Mouse (Mus musculus): ENCODE data around the gene Uqcc3. TPM values are rescaled to one million over a fixed set of nuclear protein-coding genes. Genes with fewer than 3 reads are reported as not detected.

The Uqcc3 gene
- total and polyA plus RNA-seq, 2 experiments from 2014 or later: 21.1 to 64.9 TPM

DNA sequence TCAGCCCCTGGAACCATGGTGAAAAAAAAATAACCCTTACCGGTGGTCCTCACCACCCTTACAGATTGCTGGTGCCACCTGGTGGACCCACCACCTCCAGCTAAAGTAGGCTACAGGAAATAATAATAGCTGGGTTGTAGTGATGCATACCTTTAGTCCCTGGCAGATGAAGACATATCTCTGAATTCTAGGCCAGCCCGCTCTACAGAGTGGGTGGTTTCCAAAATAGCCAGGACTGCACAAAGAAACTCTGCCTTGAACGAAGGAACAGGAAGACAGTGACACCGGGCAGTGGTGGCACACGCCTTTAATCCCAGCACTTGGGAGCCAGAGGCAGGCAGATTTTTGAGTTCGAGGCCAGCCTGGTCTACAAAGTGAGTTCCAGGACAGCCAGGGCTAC lies 16.5 kb downstream of the Uqcc3 start:
- WGBS: 86% methylated on average over 6 of the region's 6 CpGs
- H3K36me3 ChIP-seq (ENCODE audit: insufficient read depth, low read length): no peaks in the 10 kb centered on the region
- no peak; the same call in 1 of the 2 replicates for TF ChIP-seq CTCF (IDR thresholded peaks at IDR 0.05; ENCODE audit: low read depth)
- no peak overlapping the region for H3K9ac ChIP-seq (replicated peaks; ENCODE audit: low read length)
- DNase-seq (ENCODE audit: low spot score): no peak
- ATAC-seq: no peak
- no peaks in the 10 kb centered on the region for H3K9me3 ChIP-seq (ENCODE audit: low read length)
- no peak overlapping the region for H3K4me3 ChIP-seq (ENCODE audit: low read length)
- no peaks in the 10 kb centered on the region for H3K27me3 ChIP-seq (ENCODE audit: insufficient read depth, low read length)
- H3K27ac ChIP-seq: no peak overlapping the region
- no peak overlapping the region for H3K4me2 ChIP-seq (ENCODE audit: low read depth, low read length)
- H3K4me1 ChIP-seq (ENCODE audit: insufficient read depth, low read length): no peaks in the 10 kb centered on the region

DNA sequence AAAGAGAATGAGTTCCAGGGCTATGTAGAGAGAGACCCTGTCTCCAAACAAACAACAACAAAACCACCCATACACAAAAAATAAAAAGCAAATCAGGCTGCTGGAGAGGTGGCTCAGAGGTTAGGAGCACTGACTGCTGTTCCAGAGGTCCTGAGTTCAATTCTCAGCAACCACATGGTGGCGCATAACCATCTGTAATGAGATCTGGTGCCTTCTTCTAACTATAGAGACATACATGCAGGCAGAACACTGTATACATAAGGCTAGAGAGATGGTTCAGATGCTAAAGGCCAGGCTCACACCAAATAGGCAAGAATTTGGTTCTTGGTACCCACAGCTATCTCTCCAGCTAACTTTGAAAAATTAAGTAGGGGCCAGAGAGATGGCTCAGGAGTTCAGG lies 21.7 kb downstream of the Uqcc3 start:
- no peak for ATAC-seq
- H3K27ac ChIP-seq: no peak overlapping the region
- no peak overlapping the region for H3K4me2 ChIP-seq (ENCODE audit: low read depth, low read length)

DNA sequence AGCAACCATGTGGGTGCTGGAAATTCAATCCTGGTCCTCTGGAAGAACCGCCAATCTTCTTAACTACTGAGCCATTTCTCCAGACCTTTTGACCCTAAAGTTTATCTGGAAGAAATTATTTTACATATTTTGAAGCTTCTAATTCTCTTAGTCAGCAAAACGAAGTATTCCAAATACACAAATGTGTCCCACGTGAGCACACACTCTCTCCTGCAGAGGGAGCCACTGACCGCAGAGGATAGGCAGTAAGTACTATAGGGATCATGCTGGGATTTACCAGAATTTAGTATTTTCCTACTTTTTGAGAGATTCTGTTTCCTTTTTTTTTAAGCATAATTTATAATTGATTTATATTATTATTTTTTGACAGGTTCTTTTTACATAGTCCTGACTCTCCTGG lies 23.0 kb downstream of the Uqcc3 start:
- H3K9me3 ChIP-seq (ENCODE audit: low read length): no peaks in the 10 kb centered on the region
- H3K9ac ChIP-seq (replicated peaks; ENCODE audit: low read length): no peak overlapping the region
- no peak overlapping the region for H3K4me2 ChIP-seq (ENCODE audit: low read depth, low read length)
- ATAC-seq: no peak
- no peaks in the 10 kb centered on the region for H3K36me3 ChIP-seq (ENCODE audit: insufficient read depth, low read length)
- no peaks in the 10 kb centered on the region for H3K27me3 ChIP-seq (ENCODE audit: insufficient read depth, low read length)
- DNase-seq (ENCODE audit: low spot score): peak; percentile 65
- no peak overlapping the region for H3K27ac ChIP-seq
- TF ChIP-seq CTCF (IDR thresholded peaks at IDR 0.05; ENCODE audit: low read depth): peak; percentile 64
- 41% methylated on average over 4 of the region's 4 CpGs for WGBS
- no peaks in the 10 kb centered on the region for H3K4me1 ChIP-seq (ENCODE audit: insufficient read depth, low read length)
- no peak overlapping the region for H3K4me3 ChIP-seq (ENCODE audit: low read length)

More for the DNA sequence above, 21.7 kb downstream of the Uqcc3 start:
- Histone ChIP-seq H3K36me3 (ENCODE audit: insufficient read depth, low read length) (no peaks in the 10 kb centered on the region), H3K9me3 (ENCODE audit: low read length) (no peaks in the 10 kb centered on the region), H3K4me3 (ENCODE audit: low read length) (no peak overlapping the region), H3K4me1 (ENCODE audit: insufficient read depth, low read length) (no peaks in the 10 kb centered on the region), H3K9ac (replicated peaks; ENCODE audit: low read length) (no peak overlapping the region), H3K27me3 (ENCODE audit: insufficient read depth, low read length) (no peaks in the 10 kb centered on the region)
- peak; percentile 52 for TF ChIP-seq CTCF (IDR thresholded peaks at IDR 0.05; ENCODE audit: low read depth)
- peak; percentile 27 for DNase-seq (ENCODE audit: low spot score)
- WGBS: 17% methylated on average over 1 of the region's 1 CpGs

DNA sequence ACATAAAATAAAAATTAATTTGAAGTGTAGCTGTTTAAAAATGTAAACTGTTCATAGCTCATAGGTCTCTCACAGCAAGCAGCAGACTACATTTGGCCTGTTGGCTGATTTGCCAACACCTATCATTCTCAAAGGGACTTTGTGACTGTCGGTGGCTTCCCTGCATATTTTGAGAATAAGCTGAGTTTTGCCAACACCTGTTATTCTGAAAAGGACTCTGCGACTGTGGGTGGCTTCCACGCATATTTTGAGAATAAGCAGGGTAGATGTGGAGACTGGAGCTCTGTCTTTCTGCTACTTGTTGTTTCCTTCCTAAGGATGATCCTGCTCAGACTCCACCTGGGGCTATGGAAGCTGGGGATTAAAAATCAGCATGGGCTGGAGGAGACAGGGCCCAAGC lies 27.6 kb downstream of the Uqcc3 start:
- DNase-seq (ENCODE audit: low spot score) (no peak), ATAC-seq (no peak)
- WGBS: 77% methylated on average over 3 of the region's 3 CpGs
- no peak overlapping the region for H3K27ac ChIP-seq
- no peak for TF ChIP-seq CTCF (IDR thresholded peaks at IDR 0.05; ENCODE audit: low read depth)
- H3K9me3 ChIP-seq (ENCODE audit: low read length): no peaks in the 10 kb centered on the region
- no peaks in the 10 kb centered on the region for H3K27me3 ChIP-seq (ENCODE audit: insufficient read depth, low read length)
- H3K4me2 ChIP-seq (ENCODE audit: low read depth, low read length): no peak overlapping the region
- no peak overlapping the region for H3K4me3 ChIP-seq (ENCODE audit: low read length)
- H3K4me1 ChIP-seq (ENCODE audit: insufficient read depth, low read length): no peaks in the 10 kb centered on the region
- no peak overlapping the region for H3K9ac ChIP-seq (replicated peaks; ENCODE audit: low read length)
- H3K36me3 ChIP-seq (ENCODE audit: insufficient read depth, low read length): peaks cover 9% of the 10 kb centered on the region; the same call in 1 of the 2 replicates

DNA sequence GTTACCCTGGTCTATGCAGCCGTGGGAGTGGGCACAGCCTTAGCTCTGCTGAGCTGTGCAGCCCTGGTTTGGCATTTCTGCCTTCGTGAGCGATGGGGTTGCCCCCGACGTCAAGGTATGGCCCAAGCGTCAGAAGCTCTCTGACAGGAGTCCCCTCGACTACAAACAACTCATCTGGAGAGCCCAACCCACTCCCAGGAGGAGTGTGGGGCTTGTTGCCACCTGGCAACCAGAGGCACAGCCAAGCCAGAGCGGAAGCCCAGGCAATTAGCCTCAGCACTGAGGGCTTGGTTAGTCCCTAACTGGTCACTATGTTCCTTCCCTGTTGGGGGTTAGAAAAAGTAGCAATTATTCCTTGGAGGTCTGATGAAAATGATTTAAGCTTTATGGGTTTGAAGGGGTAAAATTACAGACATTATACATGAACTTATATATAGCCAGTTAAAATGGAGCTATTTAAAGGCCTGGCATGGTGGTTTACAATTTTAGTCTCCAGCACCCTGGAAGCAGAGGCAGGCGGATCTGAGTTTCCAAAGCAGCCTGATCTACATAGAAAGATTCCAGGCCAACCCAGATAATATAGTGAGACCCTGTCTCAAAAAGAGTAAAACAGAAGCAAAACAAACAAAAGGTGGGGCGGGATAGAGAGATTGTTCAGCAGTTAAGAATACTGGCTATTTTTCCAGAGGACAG lies 28.3 kb downstream of the Uqcc3 start:
- Histone ChIP-seq H3K4me1 (ENCODE audit: insufficient read depth, low read length) (no peaks in the 10 kb centered on the region), H3K27me3 (ENCODE audit: insufficient read depth, low read length) (no peaks in the 10 kb centered on the region), H3K27ac (no peak overlapping the region), H3K9me3 (ENCODE audit: low read length) (no peaks in the 10 kb centered on the region), H3K4me3 (ENCODE audit: low read length) (no peak overlapping the region), H3K4me2 (ENCODE audit: low read depth, low read length) (no peak overlapping the region), H3K36me3 (ENCODE audit: insufficient read depth, low read length) (peaks cover 13% of the 10 kb centered on the region; the same call in 1 of the 2 replicates), H3K9ac (replicated peaks; ENCODE audit: low read length) (no peak overlapping the region)
- DNase-seq (ENCODE audit: low spot score) (no peak), ATAC-seq (no peak)
- no peak for TF ChIP-seq CTCF (IDR thresholded peaks at IDR 0.05; ENCODE audit: low read depth)
- 66% methylated on average over 10 of the region's 10 CpGs for WGBS

DNA sequence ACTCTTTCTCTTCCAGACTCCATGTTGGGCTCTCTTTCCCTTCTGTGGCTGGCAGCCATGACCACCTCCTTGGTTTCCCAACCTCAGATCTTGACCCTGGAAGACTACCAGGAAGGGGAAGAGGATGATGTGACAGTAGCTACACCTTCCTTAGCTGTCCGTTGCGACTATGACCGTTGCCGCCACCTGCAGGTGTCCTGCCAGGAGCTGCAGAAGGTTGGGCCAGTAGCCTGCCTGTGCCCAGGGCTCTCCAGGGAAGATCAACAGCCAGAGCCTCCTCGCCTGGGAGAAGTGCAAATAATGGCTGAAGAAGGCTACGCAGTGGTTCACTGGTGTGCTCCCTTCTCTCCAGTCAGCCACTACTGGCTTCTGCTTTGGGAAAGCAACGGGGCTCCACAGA lies 29.1 kb downstream of the Uqcc3 start:
- Histone ChIP-seq H3K4me1 (ENCODE audit: insufficient read depth, low read length) (no peaks in the 10 kb centered on the region), H3K4me3 (ENCODE audit: low read length) (no peak overlapping the region), H3K9me3 (ENCODE audit: low read length) (no peaks in the 10 kb centered on the region), H3K27me3 (ENCODE audit: insufficient read depth, low read length) (no peaks in the 10 kb centered on the region), H3K36me3 (ENCODE audit: insufficient read depth, low read length) (peaks cover 20% of the 10 kb centered on the region), H3K27ac (no peak overlapping the region), H3K4me2 (ENCODE audit: low read depth, low read length) (no peak overlapping the region), H3K9ac (replicated peaks; ENCODE audit: low read length) (no peak overlapping the region)
- no peak for ATAC-seq
- no peak for DNase-seq (ENCODE audit: low spot score)
- 51% methylated on average over 7 of the region's 7 CpGs for WGBS
- no peak for TF ChIP-seq CTCF (IDR thresholded peaks at IDR 0.05; ENCODE audit: low read depth)

DNA sequence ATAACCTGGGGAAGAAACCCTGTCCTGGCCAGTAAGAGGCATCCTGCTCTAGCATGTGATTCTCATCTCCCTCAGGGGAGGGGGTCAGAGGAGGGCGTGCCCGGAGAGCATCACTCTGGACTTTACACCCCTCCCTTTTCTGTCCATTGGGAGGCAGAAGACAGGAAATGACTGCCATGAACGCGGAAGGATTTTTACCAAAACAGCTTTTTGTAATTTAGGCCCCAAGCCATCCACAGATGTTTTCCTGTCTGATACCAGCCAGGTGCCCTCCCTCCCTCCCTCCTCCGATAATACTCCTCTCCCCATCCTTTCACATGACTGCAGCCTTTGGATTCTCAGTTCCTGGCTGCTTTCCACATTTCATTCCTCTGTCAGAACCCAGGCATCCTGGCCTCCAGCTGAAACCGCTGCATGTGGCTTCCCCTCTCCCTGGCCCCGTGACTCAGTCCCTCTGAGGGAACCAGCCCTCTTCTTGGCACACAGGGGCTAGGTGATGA lies 30.3 kb downstream of the Uqcc3 start, which contains the start of gene Lrrn4cl:
Gene Lrrn4cl (plus strand): TSS at position 367 of the 500 bp plus-strand sequence.
- Histone ChIP-seq H3K4me3 (ENCODE audit: low read length) (no peak within 1 kb of the TSS), H3K4me2 (ENCODE audit: low read depth, low read length) (no peak within 1 kb of the TSS), H3K4me1 (ENCODE audit: insufficient read depth, low read length) (no peaks in the 10 kb centered on the region), H3K9me3 (ENCODE audit: low read length) (no peaks in the 10 kb centered on the region), H3K36me3 (ENCODE audit: insufficient read depth, low read length) (peaks cover 32% of the 10 kb centered on the region), H3K27ac (no peak within 1 kb of the TSS), H3K27me3 (ENCODE audit: insufficient read depth, low read length) (no peaks in the 10 kb centered on the region), H3K9ac (replicated peaks; ENCODE audit: low read length) (no peak within 1 kb of the TSS; the same call in 1 of the 2 replicates)
- TF ChIP-seq CTCF (IDR thresholded peaks at IDR 0.05; ENCODE audit: low read depth): peak; percentile 14; the same call in 1 of the 2 replicates
- peak; percentile 80 for ATAC-seq
- DNase-seq (ENCODE audit: low spot score): peak; percentile 56
- 20% methylated on average over 7 of the region's 7 CpGs for WGBS

Data from hindbrain, postnatal 0 days (tissue).